Mouse (Mus musculus): ENCODE data around the gene Stard8. TPM values are rescaled to one million over a fixed set of nuclear protein-coding genes. Genes with fewer than 3 reads are reported as not detected.

Stard8 gene
- total and polyA plus RNA-seq, 3 experiments = 0.39 to 2.3 TPM; not detected in 1

DNA sequence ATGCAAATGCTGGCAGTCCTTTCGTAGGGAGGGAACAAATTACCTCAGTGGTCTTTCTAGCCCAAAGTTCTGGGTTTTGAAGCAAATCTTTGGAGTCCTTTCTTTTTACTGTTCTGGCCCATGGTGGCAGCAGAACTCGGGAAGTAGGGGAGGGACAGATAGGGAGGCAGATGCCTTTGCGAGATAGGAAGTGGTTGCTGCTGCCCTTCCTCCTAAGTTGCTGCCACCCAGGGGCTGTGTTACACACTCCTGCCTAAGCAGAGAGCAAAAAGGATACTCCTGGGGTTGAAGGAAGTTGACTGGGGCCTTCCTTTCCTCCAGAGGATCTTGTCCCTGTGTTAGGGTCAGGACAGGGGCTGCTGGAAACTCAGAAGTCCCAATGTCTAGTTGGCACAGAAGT is 32.4 kb downstream of the Stard8 start:
- Histone ChIP-seq H3K36me3 (ENCODE audit: control insufficient read depth in 1 of 2, insufficient read depth in 2 of 2, low read length in 2 of 2) (no peaks in the 10 kb centered on the region), H3K27ac (ENCODE audit: control insufficient read depth, low read depth, low read length) (no peak overlapping the region), H3K9me3 (replicated peaks; ENCODE audit: insufficient read depth, low read length) (no peaks in the 10 kb centered on the region), H3K27me3 (ENCODE audit: control insufficient read depth in 1 of 2, insufficient read depth in 2 of 2, low read length in 2 of 2) (no peaks in the 10 kb centered on the region), H3K9ac (ENCODE audit: control insufficient read depth, low read depth, low read length, poor library complexity, severe bottlenecking) (no peak overlapping the region), H3K4me3 (ENCODE audit: control insufficient read depth in 1 of 2, insufficient read depth in 1 of 2, low read depth in 2 of 2, low read length in 2 of 2) (no peak overlapping the region), H3K4me1 (ENCODE audit: control insufficient read depth in 1 of 2, insufficient read depth in 2 of 2, low read length in 2 of 2) (no peaks in the 10 kb centered on the region), H3K79me2 (ENCODE audit: control insufficient read depth, insufficient read depth, low read length, poor library complexity) (no peaks in the 10 kb centered on the region)
- no peak for TF ChIP-seq CHD2 (IDR thresholded peaks at IDR 0.05; ENCODE audit: low read length)
- TF ChIP-seq MXI1 (IDR thresholded peaks at IDR 0.05; ENCODE audit: low read depth, low read length) = no peak
- no peak for TF ChIP-seq POLR2AphosphoS5 (IDR thresholded peaks at IDR 0.05; ENCODE audit: borderline replicate concordance, low read depth, low read length)
- no peak for TF ChIP-seq MYC (IDR thresholded peaks at IDR 0.05; ENCODE audit: low read depth, low read length)
- no peak for DNase-seq (ENCODE audit: low read depth, low spot score)

DNA sequence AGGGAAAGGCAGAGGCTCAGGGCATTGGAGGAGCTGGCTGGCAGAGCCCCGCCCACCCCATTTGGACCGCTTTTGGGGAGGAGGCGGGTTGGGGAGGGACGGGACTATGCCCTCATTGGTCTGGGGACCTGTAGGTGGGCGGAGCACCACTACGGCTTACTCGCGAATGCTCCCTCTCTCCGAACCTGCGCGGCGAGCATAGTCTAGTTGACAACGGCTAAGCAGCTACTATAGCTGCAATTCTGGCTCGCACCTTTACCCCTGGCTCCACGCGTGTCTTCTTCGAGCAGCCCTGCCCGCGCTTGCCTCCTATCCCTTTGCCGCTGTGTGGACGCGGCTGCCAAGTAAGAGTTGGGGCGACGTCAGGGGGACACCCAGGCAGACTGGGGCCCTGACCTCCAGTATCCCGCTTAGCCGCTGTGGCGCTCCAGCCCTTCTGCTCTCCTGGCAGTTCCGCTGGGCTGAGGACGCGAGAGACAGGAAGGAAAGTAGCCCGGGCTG is 39.5 kb downstream of the Stard8 start:
- no peaks in the 10 kb centered on the region for H3K9me3 ChIP-seq (replicated peaks; ENCODE audit: insufficient read depth, low read length)
- H3K9ac ChIP-seq (ENCODE audit: control insufficient read depth, low read depth, low read length, poor library complexity, severe bottlenecking) = peak overlapping the region; percentile 49
- peaks cover 0 to 2% of the 10 kb centered on the region in 2 experiments; a peak in 1 of 4 replicates for H3K36me3 ChIP-seq (ENCODE audit: control insufficient read depth in 1 of 2, insufficient read depth in 2 of 2, low read length in 2 of 2)
- TF ChIP-seq ZC3H11A (IDR thresholded peaks at IDR 0.05; ENCODE audit: low read depth, low read length) = no peak
- TF ChIP-seq POLR2AphosphoS2 (IDR thresholded peaks at IDR 0.05; ENCODE audit: low read length) = no peak
- TF ChIP-seq GATA1 (IDR thresholded peaks at IDR 0.05; ENCODE audit: low read depth, low read length) = no peak
- no peak for TF ChIP-seq TBP (IDR thresholded peaks at IDR 0.05; ENCODE audit: low read depth, low read length)
- no peak for TF ChIP-seq HCFC1 (IDR thresholded peaks at IDR 0.05; ENCODE audit: low read depth, low read length)
- TF ChIP-seq EP300 (IDR thresholded peaks at IDR 0.05; ENCODE audit: low read depth in 1 of 2, low read length in 2 of 2) = no peak
- TF ChIP-seq ZKSCAN1 (IDR thresholded peaks at IDR 0.05; ENCODE audit: low read depth, low read length) = no peak
- no peak for TF ChIP-seq TCF12 (IDR thresholded peaks at IDR 0.05; ENCODE audit: low read depth, low read length)
- peak overlapping the region; percentile 51 to 59; a peak in 3 of 4 replicates for H3K4me3 ChIP-seq (ENCODE audit: control insufficient read depth in 1 of 2, insufficient read depth in 1 of 2, low read depth in 2 of 2, low read length in 2 of 2)
- no peak overlapping the region for H3K27ac ChIP-seq (ENCODE audit: control insufficient read depth, low read depth, low read length)
- no peaks in the 10 kb centered on the region for H3K27me3 ChIP-seq (ENCODE audit: control insufficient read depth in 1 of 2, insufficient read depth in 2 of 2, low read length in 2 of 2)
- no peaks in the 10 kb centered on the region for H3K79me2 ChIP-seq (ENCODE audit: control insufficient read depth, insufficient read depth, low read length, poor library complexity)
- peak; percentile 78 for DNase-seq (ENCODE audit: low read depth, low spot score)
- H3K4me1 ChIP-seq (ENCODE audit: control insufficient read depth in 1 of 2, insufficient read depth in 2 of 2, low read length in 2 of 2) = peaks cover 0 to 3% of the 10 kb centered on the region in 2 experiments; a peak in 2 of 4 replicates

DNA sequence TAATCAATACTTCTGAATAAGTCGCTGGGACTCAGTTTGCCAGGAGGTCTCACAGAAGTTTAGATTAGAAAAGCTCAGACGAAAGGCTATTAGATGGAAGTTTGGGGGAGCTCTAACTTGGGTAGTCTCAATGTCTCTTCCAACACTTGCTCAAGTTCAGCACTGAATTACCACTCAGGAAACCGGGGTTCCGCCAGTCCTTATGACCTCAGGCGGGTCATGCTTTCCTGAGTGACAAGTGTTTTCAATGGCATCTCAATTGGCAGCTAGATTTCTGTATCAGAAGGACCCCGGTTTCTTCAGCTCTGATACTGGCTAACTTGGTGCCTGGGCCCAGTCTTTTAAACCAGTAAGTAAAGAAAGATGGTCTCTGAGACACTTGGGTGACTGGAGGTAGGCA is 40.2 kb downstream of the Stard8 start:
- Histone ChIP-seq H3K27ac (ENCODE audit: control insufficient read depth, low read depth, low read length) (no peak overlapping the region), H3K4me3 (ENCODE audit: control insufficient read depth in 1 of 2, insufficient read depth in 1 of 2, low read depth in 2 of 2, low read length in 2 of 2) (peak overlapping the region in 1 of 2 experiments; percentile 59; a peak in 1 of 4 replicates), H3K79me2 (ENCODE audit: control insufficient read depth, insufficient read depth, low read length, poor library complexity) (no peaks in the 10 kb centered on the region), H3K9ac (ENCODE audit: control insufficient read depth, low read depth, low read length, poor library complexity, severe bottlenecking) (no peak overlapping the region; the same call in 1 of the 2 replicates), H3K9me3 (replicated peaks; ENCODE audit: insufficient read depth, low read length) (no peaks in the 10 kb centered on the region), H3K4me1 (ENCODE audit: control insufficient read depth in 1 of 2, insufficient read depth in 2 of 2, low read length in 2 of 2) (peaks cover 0 to 3% of the 10 kb centered on the region in 2 experiments; a peak in 2 of 4 replicates), H3K27me3 (ENCODE audit: control insufficient read depth in 1 of 2, insufficient read depth in 2 of 2, low read length in 2 of 2) (no peaks in the 10 kb centered on the region), H3K36me3 (ENCODE audit: control insufficient read depth in 1 of 2, insufficient read depth in 2 of 2, low read length in 2 of 2) (peaks cover 0 to 2% of the 10 kb centered on the region in 2 experiments; a peak in 1 of 4 replicates)
- no peak for DNase-seq (ENCODE audit: low read depth, low spot score)
- TF ChIP-seq UBTF (IDR thresholded peaks at IDR 0.05; ENCODE audit: borderline replicate concordance, insufficient read depth, low read depth, low read length) (no peak), ZC3H11A (IDR thresholded peaks at IDR 0.05; ENCODE audit: low read depth, low read length) (no peak), USF2 (IDR thresholded peaks at IDR 0.05; ENCODE audit: borderline replicate concordance in 1 of 2, insufficient read depth in 1 of 2, low read depth in 1 of 2, low read length in 2 of 2) (no peak), NELFE (IDR thresholded peaks at IDR 0.05; ENCODE audit: low read depth, low read length) (no peak), CHD1 (IDR thresholded peaks at IDR 0.05; ENCODE audit: low read depth, low read length) (no peak), MYB (IDR thresholded peaks at IDR 0.05; ENCODE audit: low read depth, low read length) (no peak), ETS1 (IDR thresholded peaks at IDR 0.05; ENCODE audit: low read depth, low read length) (no peak), NRF1 (IDR thresholded peaks at IDR 0.05; ENCODE audit: insufficient read depth, low read depth, low read length, poor library complexity, severe bottlenecking) (no peak)

Data from MEL (cell line).